Mouse (Mus musculus) E14TG2a.4 (cell line): ENCODE measurements around the gene Ddx19b.

Source experiments
- CTCF ChIP-seq: conservative IDR thresholded peaks from 2 replicates; pipeline ENCODE4 v1.5.1; 2014; ENCODE audit warnings: low read length
- NANOG ChIP-seq: IDR thresholded peaks from 2 replicates; pipeline ENCODE4 v1.6.1; 2014; ENCODE audit warnings: borderline replicate concordance, low read length, mixed read lengths
- POU5F1 ChIP-seq: IDR thresholded peaks from 2 replicates; pipeline ENCODE4 v1.6.1; 2014; ENCODE audit warnings: low read length, borderline replicate concordance

DNA sequence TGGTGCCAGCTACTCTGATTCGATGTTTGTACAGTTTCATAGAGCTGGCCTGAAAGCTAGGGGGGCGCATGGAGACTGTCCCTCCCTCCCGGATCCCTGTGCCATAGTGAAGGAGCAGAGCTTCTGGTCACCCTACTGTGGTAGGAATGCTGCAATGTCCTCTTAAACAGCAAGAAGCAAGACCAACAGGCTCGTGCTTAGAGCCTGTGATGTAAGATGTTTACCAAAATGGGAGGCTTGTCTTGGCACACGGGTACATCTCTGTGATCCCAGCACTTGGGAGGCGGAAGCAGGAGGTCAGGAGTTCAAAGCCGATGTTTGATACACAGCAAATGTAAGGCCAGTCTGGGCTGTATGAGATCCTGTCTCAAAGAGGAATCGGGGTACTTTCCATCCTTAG is 65.0 kb downstream of the Ddx19b start:
- TF ChIP-seq CTCF: no peak
- TF ChIP-seq NANOG: no peak
- TF ChIP-seq POU5F1: no peak
